Mouse (Mus musculus) ES-Bruce4 (cell line): ENCODE measurements at regions not wholly inside any gene's neighbourhood (a gene's known extent, or its start where the extent isn't known, plus 50 kb on each side); places are given as distances from the start of the nearest gene placed in this dataset.

Experiments used
- H3K27ac ChIP-seq: 2 replicates; pipeline ENCODE4 v1.5.1; 2012; ENCODE audit warnings: low read length, inconsistent platforms; ENCODE audit not compliant: insufficient read depth
- H3K27me3 ChIP-seq: 2 replicates; pipeline ENCODE4 v1.6.1; 2012; ENCODE audit warnings: mild to moderate bottlenecking, low read length, inconsistent platforms; ENCODE audit not compliant: control insufficient read depth, poor library complexity, insufficient read depth, severe bottlenecking
- H3K36me3 ChIP-seq: 2 replicates; pipeline ENCODE4 v1.6.1; 2012; ENCODE audit warnings: inconsistent platforms, mild to moderate bottlenecking, low read length, moderate library complexity; ENCODE audit not compliant: control insufficient read depth, poor library complexity, insufficient read depth, severe bottlenecking
- H3K4me1 ChIP-seq: one replicate; pipeline ENCODE4 v1.8.1; 2011; ENCODE audit warnings: low read length; ENCODE audit not compliant: control insufficient read depth, insufficient read depth
- H3K4me3 ChIP-seq: 2 replicates; pipeline ENCODE4 v1.5.1; 2011; ENCODE audit warnings: low read depth, mild to moderate bottlenecking, low read length
- H3K9ac ChIP-seq: 2 replicates; pipeline ENCODE4 v1.6.1; 2012; ENCODE audit warnings: low read depth, mild to moderate bottlenecking, inconsistent platforms; ENCODE audit not compliant: poor library complexity, severe bottlenecking
- H3K9me3 ChIP-seq: replicated peaks from 2 replicates; pipeline ENCODE4 v1.6.1; 2012; ENCODE audit warnings: mild to moderate bottlenecking, low read length, inconsistent platforms; ENCODE audit not compliant: control insufficient read depth, poor library complexity, insufficient read depth, severe bottlenecking
- CTCF ChIP-seq: IDR thresholded peaks from one replicate; pipeline ENCODE4 v1.8.1; 2011; ENCODE audit warnings: low read depth, low read length
- EP300 ChIP-seq: IDR thresholded peaks from 2 replicates; pipeline ENCODE4 v1.6.1; 2011; ENCODE audit warnings: low read depth, low read length; ENCODE audit not compliant: insufficient read depth
- POLR2A ChIP-seq: IDR thresholded peaks from one replicate; pipeline ENCODE4 v1.8.1; 2011; ENCODE audit warnings: low read length; ENCODE audit not compliant: insufficient read depth

GRCm38 (mm10) chr16:87017107-87017670 lies 336.8 kb upstream of the N6amt1 start:
- H3K4me3 ChIP-seq: no peak overlapping the region
- no peaks in the 10 kb centered on the region for H3K4me1 ChIP-seq
- H3K9ac ChIP-seq: no peak overlapping the region
- H3K9me3 ChIP-seq: no peaks in the 10 kb centered on the region
- no peaks in the 10 kb centered on the region for H3K27me3 ChIP-seq
- TF ChIP-seq EP300 (no peak), CTCF (no peak), POLR2A (no peak)
- no peak overlapping the region for H3K27ac ChIP-seq
- no peaks in the 10 kb centered on the region for H3K36me3 ChIP-seq

- no peak for TF ChIP-seq POLR2A
- no peaks in the 10 kb centered on the region for H3K9me3 ChIP-seq
- no peak overlapping the region for H3K9ac ChIP-seq
- H3K36me3 ChIP-seq: no peaks in the 10 kb centered on the region
- no peaks in the 10 kb centered on the region for H3K27me3 ChIP-seq
- H3K27ac ChIP-seq: no peak overlapping the region
- H3K4me1 ChIP-seq: no peaks in the 10 kb centered on the region
- H3K4me3 ChIP-seq: no peak overlapping the region
Measured at GRCm38 (mm10) chr16:87001579-87001978, 352.4 kb upstream of the N6amt1 start.

- H3K4me1 ChIP-seq: no peaks in the 10 kb centered on the region
- TF ChIP-seq EP300: no peak
- no peak for TF ChIP-seq CTCF
- TF ChIP-seq POLR2A: no peak
- H3K27ac ChIP-seq: no peak overlapping the region
- H3K27me3 ChIP-seq: no peaks in the 10 kb centered on the region
- no peaks in the 10 kb centered on the region for H3K36me3 ChIP-seq
- H3K9ac ChIP-seq: no peak overlapping the region
- H3K9me3 ChIP-seq: no peaks in the 10 kb centered on the region
- H3K4me3 ChIP-seq: no peak overlapping the region
Measured at GRCm38 (mm10) chr16:87001135-87001534, 352.9 kb upstream of the N6amt1 start.

GRCm38 (mm10) chr16:86971691-86972090 lies 382.3 kb upstream of the N6amt1 start:
- TF ChIP-seq POLR2A: no peak
- no peak for TF ChIP-seq CTCF
- TF ChIP-seq EP300: no peak
- no peak overlapping the region for H3K9ac ChIP-seq
- H3K27ac ChIP-seq: no peak overlapping the region
- no peak overlapping the region for H3K4me3 ChIP-seq
- H3K27me3 ChIP-seq: no peaks in the 10 kb centered on the region
- H3K9me3 ChIP-seq: no peaks in the 10 kb centered on the region
- H3K4me1 ChIP-seq: no peaks in the 10 kb centered on the region
- no peaks in the 10 kb centered on the region for H3K36me3 ChIP-seq

GRCm38 (mm10) chr16:86949681-86950080 lies 404.3 kb upstream of the N6amt1 start:
- Histone ChIP-seq H3K27ac (no peak overlapping the region), H3K27me3 (no peaks in the 10 kb centered on the region), H3K4me1 (no peaks in the 10 kb centered on the region), H3K4me3 (no peak overlapping the region), H3K9me3 (no peaks in the 10 kb centered on the region), H3K36me3 (no peaks in the 10 kb centered on the region), H3K9ac (no peak overlapping the region)
- TF ChIP-seq POLR2A (no peak), EP300 (no peak), CTCF (no peak)

- TF ChIP-seq POLR2A: no peak
- TF ChIP-seq CTCF: no peak
- TF ChIP-seq EP300: no peak
- Histone ChIP-seq H3K27ac (no peak overlapping the region), H3K9me3 (no peaks in the 10 kb centered on the region), H3K4me1 (no peaks in the 10 kb centered on the region), H3K9ac (no peak overlapping the region), H3K36me3 (no peaks in the 10 kb centered on the region), H3K27me3 (no peaks in the 10 kb centered on the region), H3K4me3 (no peak overlapping the region)
Measured at GRCm38 (mm10) chr16:86945531-86946144, 408.3 kb upstream of the N6amt1 start.
